In the genomic region with DNA sequence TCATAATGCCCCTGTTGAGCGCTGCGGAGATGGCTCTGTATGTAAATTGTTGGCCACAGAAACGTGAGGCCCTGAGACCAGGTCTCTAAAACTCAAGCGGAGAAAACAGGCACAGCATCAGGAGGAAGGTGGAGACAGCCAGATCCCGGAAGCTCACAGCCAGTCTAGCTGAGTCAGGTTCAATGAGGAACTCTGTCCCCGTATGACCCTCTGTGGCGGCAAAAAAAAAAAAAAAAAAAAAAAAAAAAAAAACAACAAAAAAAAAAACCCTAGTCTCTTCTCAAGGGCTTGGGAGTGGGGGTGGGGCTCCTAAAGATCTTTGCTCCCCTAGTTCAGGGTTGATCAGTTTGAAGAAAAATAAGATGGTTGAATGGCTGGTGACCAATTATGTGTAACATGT, we compare ENCODE assay signal across 19 mouse cellular contexts. TPM values are rescaled to one million over a fixed set of nuclear protein-coding genes. Genes with fewer than 3 reads are reported as not detected.
DNase-seq lines count a peak whose midpoint lies in the region; TF ChIP-seq lines count a peak whose summit lies in the region.
"Had no signal": no experiment of that assay in that cellular context is flagged by ENCODE, and none has a peak within 500 bp of the region (broad histone marks: within the 10 kb centered on the region; RNA-seq: fewer than 3 reads in every experiment).

No protein-coding gene starts in this region.

- H3K9me3 ChIP-seq in heart, embryonic 10.5 days, result no peaks in the 10 kb centered on the region
- H3K9me3 ChIP-seq: embryonic facial prominence, embryonic 12.5 days; forebrain, embryonic 12.5 days had no signal

- H3K4me1 ChIP-seq in heart, embryonic 10.5 days, result no peaks in the 10 kb centered on the region
- peaks cover 4% of the 10 kb centered on the region for H3K4me1 ChIP-seq in testis, adult 2 months (ENCODE audit: control insufficient read depth, insufficient read depth, low read length)
- H3K4me1 ChIP-seq: embryonic facial prominence, embryonic 12.5 days; forebrain, embryonic 12.5 days had no signal

- DNase-seq in heart, adult 11 months, result peak; percentile 91
- no peak for DNase-seq in heart, embryonic 10.5 days (ENCODE audit: low spot score)
- no peak for DNase-seq in testis, postnatal 10 days (ENCODE audit: low spot score)
- DNase-seq in kidney, postnatal 25 days, result peak; percentile 26 to 74
- DNase-seq in left cerebral cortex, postnatal 10 days (ENCODE audit: extremely low spot score in 1 of 2, low spot score in 2 of 2), result no peak
- DNase-seq in layer of hippocampus, postnatal 25 days (ENCODE audit: extremely low spot score in 1 of 2, low spot score in 1 of 2), result no peak
- DNase-seq in adrenal gland, postnatal 10 days, result no peak
- DNase-seq: cerebellum, postnatal 10 days; heart, postnatal 36 days had no signal

- no peak for TF ChIP-seq POLR2A in testis, adult 2 months (IDR thresholded peaks at IDR 0.05; ENCODE audit: control insufficient read depth, low read depth, low read length)

- no peaks in the 10 kb centered on the region for H3K27me3 ChIP-seq in heart, embryonic 10.5 days (ENCODE audit: insufficient read depth, poor library complexity, severe bottlenecking)
- H3K27me3 ChIP-seq in testis, adult 2 months (ENCODE audit: control insufficient read depth, insufficient read depth, low read length), result no peaks in the 10 kb centered on the region
- H3K27me3 ChIP-seq: embryonic facial prominence, embryonic 12.5 days; forebrain, embryonic 12.5 days had no signal

- no peak overlapping the region for H3K4me3 ChIP-seq in heart, embryonic 10.5 days
- no peak overlapping the region for H3K4me3 ChIP-seq in testis, adult 2 months (ENCODE audit: control insufficient read depth, low read depth, low read length)
- H3K4me3 ChIP-seq: embryonic facial prominence, embryonic 12.5 days; forebrain, embryonic 12.5 days had no signal

- intact Hi-C loops in left cerebral cortex, postnatal 10 days (cut with DNase I), result no loop called here

- TF ChIP-seq CTCF in testis, adult 2 months (IDR thresholded peaks at IDR 0.05; ENCODE audit: control insufficient read depth, insufficient read depth, insufficient replicate concordance, low read depth, low read length), result no peak

- no peak overlapping the region for H3K27ac ChIP-seq in heart, embryonic 10.5 days
- H3K27ac ChIP-seq in testis, adult 2 months (ENCODE audit: control insufficient read depth, insufficient read depth, low read depth, low read length), result peak overlapping the region; percentile 70
- H3K27ac ChIP-seq: embryonic facial prominence, embryonic 12.5 days; forebrain, embryonic 12.5 days had no signal

- WGBS in heart, embryonic 10.5 days, result 67% methylated on average over 7 of the region's 7 CpGs

- no peaks in the 10 kb centered on the region for H3K36me3 ChIP-seq in heart, embryonic 10.5 days
- H3K36me3 ChIP-seq in testis, adult 2 months (ENCODE audit: control insufficient read depth, insufficient read depth, low read length), result no peaks in the 10 kb centered on the region
- H3K36me3 ChIP-seq: embryonic facial prominence, embryonic 12.5 days; forebrain, embryonic 12.5 days had no signal

RNA-seq across cellular contexts. Expression of a gene that starts 2.5 kb away (rescaled TPM):
- not detected in 2 replicates for polyA plus RNA-seq in heart, embryonic 10.5 days (2016; fragmentation: Nextera tagmentation; extraction: Ambion mirVana)
- 0.12 and 33.5 TPM in 2 replicates for polyA plus RNA-seq in testis, adult 2 months (2012; rRNA removed)
- total RNA-seq in left cerebral cortex, postnatal 10 days (2021), result not detected
- not detected for total RNA-seq in layer of hippocampus, postnatal 25 days (2021)
- total RNA-seq in adrenal gland, postnatal 10 days (2021), result not detected
- total RNA-seq: heart, adult 18-20 months; heart, postnatal 36 days; layer of hippocampus, postnatal 14 days had no signal
- polyA plus RNA-seq: brain, embryonic 14.5 days; embryonic facial prominence, embryonic 12.5 days; forebrain, embryonic 12.5 days; intestine, embryonic 14.5 days; limb, embryonic 11.5 days; lung, embryonic 16.5 days; small intestine, adult 2 months had no signal

RNA-seq across cellular contexts. Expression of a gene that starts 14.7 kb away (rescaled TPM):
- polyA plus RNA-seq in heart, embryonic 10.5 days (2016; fragmentation: Nextera tagmentation; extraction: Ambion mirVana), result not detected in 2 replicates
- 163 and 447 TPM in 2 replicates for polyA plus RNA-seq in testis, adult 2 months (2012; rRNA removed)
- not detected for total RNA-seq in left cerebral cortex, postnatal 10 days (2021)
- not detected for total RNA-seq in layer of hippocampus, postnatal 25 days (2021)
- not detected for total RNA-seq in adrenal gland, postnatal 10 days (2021)
- total RNA-seq: heart, postnatal 36 days; layer of hippocampus, postnatal 14 days had no signal
- polyA plus RNA-seq: brain, embryonic 14.5 days; embryonic facial prominence, embryonic 12.5 days; forebrain, embryonic 12.5 days; limb, embryonic 11.5 days; small intestine, adult 2 months had no signal

RNA-seq across cellular contexts. Expression of a gene that starts 15.3 kb away (rescaled TPM):
- not detected in 2 replicates for polyA plus RNA-seq in heart, embryonic 10.5 days (2016; fragmentation: Nextera tagmentation; extraction: Ambion mirVana)
- polyA plus RNA-seq in testis, adult 2 months (2012; rRNA removed), result 0.48 and 29.2 TPM in 2 replicates
- not detected for total RNA-seq in left cerebral cortex, postnatal 10 days (2021)
- total RNA-seq in layer of hippocampus, postnatal 25 days (2021), result not detected
- total RNA-seq in adrenal gland, postnatal 10 days (2021), result not detected
- total RNA-seq: heart, adult 18-20 months; heart, postnatal 36 days; layer of hippocampus, postnatal 14 days had no signal
- polyA plus RNA-seq: brain, embryonic 14.5 days; embryonic facial prominence, embryonic 12.5 days; forebrain, embryonic 12.5 days; intestine, embryonic 14.5 days; limb, embryonic 11.5 days; lung, embryonic 16.5 days; small intestine, adult 2 months had no signal

RNA-seq across cellular contexts. Expression of a gene that starts 27.7 kb away (rescaled TPM):
- not detected in 2 replicates for polyA plus RNA-seq in heart, embryonic 10.5 days (2016; fragmentation: Nextera tagmentation; extraction: Ambion mirVana)
- polyA plus RNA-seq in testis, adult 2 months (2012; rRNA removed), result 3.8 and 15.4 TPM in 2 replicates
- not detected for total RNA-seq in left cerebral cortex, postnatal 10 days (2021)
- not detected for total RNA-seq in layer of hippocampus, postnatal 25 days (2021)
- total RNA-seq in adrenal gland, postnatal 10 days (2021), result under 1 TPM in 1 of 2 experiments, not detected in 1; 0.09 TPM
- total RNA-seq: heart, adult 18-20 months; heart, postnatal 36 days; layer of hippocampus, postnatal 14 days had no signal
- polyA plus RNA-seq: brain, embryonic 14.5 days; embryonic facial prominence, embryonic 12.5 days; forebrain, embryonic 12.5 days; intestine, embryonic 14.5 days; limb, embryonic 11.5 days; lung, embryonic 16.5 days; small intestine, adult 2 months had no signal

RNA-seq across cellular contexts. Expression of a gene that starts 27.8 kb away (rescaled TPM):
- polyA plus RNA-seq in heart, embryonic 10.5 days (2016; fragmentation: Nextera tagmentation; extraction: Ambion mirVana), result not detected in 2 replicates
- 2.4 and 17.5 TPM in 2 replicates for polyA plus RNA-seq in testis, adult 2 months (2012; rRNA removed)
- not detected for total RNA-seq in left cerebral cortex, postnatal 10 days (2021)
- total RNA-seq in layer of hippocampus, postnatal 25 days (2021), result not detected
- not detected for total RNA-seq in adrenal gland, postnatal 10 days (2021)
- total RNA-seq: heart, adult 18-20 months; heart, postnatal 36 days; layer of hippocampus, postnatal 14 days had no signal
- polyA plus RNA-seq: brain, embryonic 14.5 days; embryonic facial prominence, embryonic 12.5 days; forebrain, embryonic 12.5 days; intestine, embryonic 14.5 days; limb, embryonic 11.5 days; lung, embryonic 16.5 days; small intestine, adult 2 months had no signal

Comparison
In these comparisons a context has a peak if more than half of its experiments do, and no peak if none do; other contexts are left out.
1. DNase-seq: peak in heart, adult 11 months (single experiment) and kidney, postnatal 25 days (2 of 2); none in heart, embryonic 10.5 days (single experiment), testis, postnatal 10 days (single experiment), left cerebral cortex, postnatal 10 days (0 of 2), layer of hippocampus, postnatal 25 days (0 of 2) and adrenal gland, postnatal 10 days (single experiment).